Mouse (Mus musculus) megakaryocyte, adult 5-6 weeks (primary cell): Measurements from ENCODE around the gene Borcs5. TPM values are rescaled to one million over a fixed set of nuclear protein-coding genes. Genes with fewer than 3 reads are reported as not detected.
A peak's percentile ranks its signal among the peaks of the same experiment; 100 is the strongest.
"Not testable (repeated sequence)": the region's sequence is repeated elsewhere in the genome, so short reads cannot be mapped to it uniquely, and the experiment has no call there.

Experiments
- ATAC-seq: 2 replicates; pipeline ENCODE4 v1.8.0; 2016; ENCODE audit warnings: mild to moderate bottlenecking, inconsistent platforms; ENCODE audit not compliant: poor library complexity, severe bottlenecking
- total RNA-seq, 2 experiments: library from RNA; stranded (forward) in 1 of 2; stranded (reverse) in 1 of 2; fragments of 153-499, 151-499 nt in 1 of 2; fragments of 221-1000, 200-1000 nt in 1 of 2; gene quantifications; 2 replicates each; pipeline versions ENCODE4 v1.2.3 to v1.2.4; 2015 to 2017

Borcs5 gene
- total RNA-seq, 2 experiments from 2014 or later = 11.6 to 15.3 TPM

GRCm38 (mm10) chr6:134669179-134669865, 30.0 kb downstream of the Borcs5 start:
- ATAC-seq = no peak

GRCm38 (mm10) chr6:134670881-134671411, 31.6 kb downstream of the Borcs5 start:
- no peak for ATAC-seq

GRCm38 (mm10) chr6:134673712-134674111, 34.4 kb downstream of the Borcs5 start:
- ATAC-seq = peak; percentile 98

- ATAC-seq = no peak
Observed at GRCm38 (mm10) chr6:134677504-134677903, 38.2 kb downstream of the Borcs5 start.

- ATAC-seq = no peak
Observed at GRCm38 (mm10) chr6:134678037-134678436, 38.7 kb downstream of the Borcs5 start.

GRCm38 (mm10) chr6:134679330-134679729, 40.0 kb downstream of the Borcs5 start:
- ATAC-seq = not testable (repeated sequence)

- no peak for ATAC-seq
Observed at GRCm38 (mm10) chr6:134684354-134684915, 45.1 kb downstream of the Borcs5 start.

GRCm38 (mm10) chr6:134685040-134685439, 45.7 kb downstream of the Borcs5 start:
- no peak for ATAC-seq

GRCm38 (mm10) chr6:134685515-134685914, 46.2 kb downstream of the Borcs5 start:
- ATAC-seq = no peak

GRCm38 (mm10) chr6:134694498-134694897, 55.2 kb downstream of the Borcs5 start:
- no peak for ATAC-seq

- no peak for ATAC-seq
Observed at GRCm38 (mm10) chr6:134694988-134695387, 55.7 kb downstream of the Borcs5 start.

- no peak for ATAC-seq
Observed at GRCm38 (mm10) chr6:134695625-134696024, 56.3 kb downstream of the Borcs5 start.

- no peak for ATAC-seq
Observed at GRCm38 (mm10) chr6:134696146-134696545, 56.8 kb downstream of the Borcs5 start.

GRCm38 (mm10) chr6:134696554-134696953, 57.2 kb downstream of the Borcs5 start:
- ATAC-seq = no peak

- ATAC-seq = no peak
Observed at GRCm38 (mm10) chr6:134698243-134698642, 58.9 kb downstream of the Borcs5 start.

- peak; percentile 91 for ATAC-seq
Observed at GRCm38 (mm10) chr6:134700451-134701210, 61.3 kb downstream of the Borcs5 start.

GRCm38 (mm10) chr6:134701211-134701602, 61.9 kb downstream of the Borcs5 start:
- ATAC-seq = peak; percentile 20

GRCm38 (mm10) chr6:134702184-134702583, 62.9 kb downstream of the Borcs5 start:
- no peak for ATAC-seq

- ATAC-seq = no peak
Observed at GRCm38 (mm10) chr6:134703053-134703690, 63.9 kb downstream of the Borcs5 start.

GRCm38 (mm10) chr6:134706467-134706866, 67.2 kb downstream of the Borcs5 start:
- ATAC-seq = no peak

- ATAC-seq = no peak
Observed at GRCm38 (mm10) chr6:134710020-134710419, 70.7 kb downstream of the Borcs5 start.
